Mouse (Mus musculus) mesoderm, embryonic 11.5 days (tissue): ENCODE data around the gene Vmn2r69.

Experiments used
- DNase-seq: peaks from one replicate; pipeline ENCODE4 v3.0.0-alpha.2; 2012; ENCODE audit warnings: low read depth, low spot score

Vmn2r69 gene

GRCm38 (mm10) chr7:85415820-85416219, at the start of gene Vmn2r69:
Gene Vmn2r69, minus strand, starts transcription at chr7:85415920.
- no peak for DNase-seq
